Mouse (Mus musculus) cerebellum, adult 9-10 months (tissue): ENCODE measurements around the gene Khdc4.

Experiments used
- DNase-seq: peaks from one replicate; pipeline ENCODE4 v3.0.0; 2022

Gene Khdc4

GRCm38 (mm10) chr3:88738641-88739040, 53.0 kb downstream of the Khdc4 start:
- peak; percentile 49 for DNase-seq

GRCm38 (mm10) chr3:88740147-88740546, 54.5 kb downstream of the Khdc4 start:
- DNase-seq, result no peak

GRCm38 (mm10) chr3:88745534-88745933, 59.9 kb downstream of the Khdc4 start:
- DNase-seq, result no peak

- no peak for DNase-seq
Observed at GRCm38 (mm10) chr3:88746139-88746870, 60.7 kb downstream of the Khdc4 start.

GRCm38 (mm10) chr3:88746871-88747231, 61.2 kb downstream of the Khdc4 start:
- DNase-seq, result no peak

- DNase-seq, result no peak
Observed at GRCm38 (mm10) chr3:88754283-88754682, 68.7 kb downstream of the Khdc4 start.

GRCm38 (mm10) chr3:88755541-88755940, 69.9 kb downstream of the Khdc4 start:
- no peak for DNase-seq

GRCm38 (mm10) chr3:88756276-88756675, 70.7 kb downstream of the Khdc4 start:
- DNase-seq, result no peak

- DNase-seq, result peak; percentile 73
Observed at GRCm38 (mm10) chr3:88758045-88758500, 72.5 kb downstream of the Khdc4 start.

- DNase-seq, result no peak
Observed at GRCm38 (mm10) chr3:88761619-88762018, 76.0 kb downstream of the Khdc4 start.

- peak; percentile 64 for DNase-seq
Observed at GRCm38 (mm10) chr3:88762401-88762831, 76.8 kb downstream of the Khdc4 start.
